Mouse (Mus musculus): ENCODE measurements around the gene Zfp260. TPM values are rescaled to one million over a fixed set of nuclear protein-coding genes. Genes with fewer than 3 reads are reported as not detected.
A peak's percentile ranks its signal among the peaks of the same experiment; 100 is the strongest.
"Not testable (repeated sequence)": the region's sequence is repeated elsewhere in the genome, so short reads cannot be mapped to it uniquely, and the experiment has no call there.

Zfp260 gene
- total RNA-seq (2021), result 10 to 100 TPM; 38.4 to 45.1 TPM
- long read RNA-seq, experiment 1, full-length matches to known transcripts, result 11 of 13 reads
- long read RNA-seq, experiment 1, partial matches to known transcripts, result 2 of 13 reads
- long read RNA-seq, experiment 1, other reads (novel, unspliced or antisense), result 0 of 13 reads
- long read RNA-seq, experiment 2, full-length matches to known transcripts, result 13 of 24 reads
- long read RNA-seq, experiment 2, partial matches to known transcripts, result 0 of 24 reads
- long read RNA-seq, experiment 2, other reads (novel, unspliced or antisense), result 11 of 24 reads

GRCm38 (mm10) chr7:30094646-30095429, at the start of gene Zfp260:
Zfp260 (plus strand) TSS chr7:30094777.
- DNase-seq (ENCODE audit: low spot score in 2 of 2), result peak; percentile 80 to 82

- DNase-seq (ENCODE audit: low spot score in 2 of 2), result no peak
Measured at GRCm38 (mm10) chr7:30048126-30048525, 46.5 kb upstream of the Zfp260 start.

- peak; percentile 83 to 86 for DNase-seq (ENCODE audit: low spot score in 2 of 2)
Measured at GRCm38 (mm10) chr7:30050882-30051548, 43.6 kb upstream of the Zfp260 start, which contains the start of gene Zfp14. Zfp14 (minus strand) TSS chr7:30051380.

GRCm38 (mm10) chr7:30053591-30053990, 41.0 kb upstream of the Zfp260 start:
- no peak for DNase-seq (ENCODE audit: low spot score in 2 of 2)

GRCm38 (mm10) chr7:30060341-30060740, 34.2 kb upstream of the Zfp260 start:
- DNase-seq (ENCODE audit: low spot score in 2 of 2), result no peak

- DNase-seq (ENCODE audit: low spot score in 2 of 2), result no peak
Measured at GRCm38 (mm10) chr7:30062478-30062877, 32.1 kb upstream of the Zfp260 start.

GRCm38 (mm10) chr7:30064622-30065021, 30.0 kb upstream of the Zfp260 start:
- DNase-seq (ENCODE audit: low spot score in 2 of 2), result no peak

- DNase-seq (ENCODE audit: low spot score in 2 of 2), result peak; percentile 78 to 81
Measured at GRCm38 (mm10) chr7:30072146-30073028, 22.2 kb upstream of the Zfp260 start, which contains the start of gene Zfp82. Zfp82 (minus strand) TSS chr7:30072900.

GRCm38 (mm10) chr7:30086524-30086923, 8.1 kb upstream of the Zfp260 start:
- DNase-seq (ENCODE audit: low spot score in 2 of 2), result no peak

- DNase-seq (ENCODE audit: low spot score in 2 of 2), result no peak
Measured at GRCm38 (mm10) chr7:30089405-30089804, 5.2 kb upstream of the Zfp260 start.

GRCm38 (mm10) chr7:30090092-30090969, 4.2 kb upstream of the Zfp260 start, which contains the start of the genes Gm26920 and Zfp566:
Gm26920 (minus strand) TSS chr7:30090410.
Zfp566 (minus strand) TSS chr7:30090527.
- peak; percentile 88 to 90 for DNase-seq (ENCODE audit: low spot score in 2 of 2)

GRCm38 (mm10) chr7:30090970-30091585, 3.5 kb upstream of the Zfp260 start:
- no peak for DNase-seq (ENCODE audit: low spot score in 2 of 2)

GRCm38 (mm10) chr7:30092666-30093065, 1.9 kb upstream of the Zfp260 start:
- no peak for DNase-seq (ENCODE audit: low spot score in 2 of 2)

GRCm38 (mm10) chr7:30093918-30094415, 610 bp upstream of the Zfp260 start:
- no peak for DNase-seq (ENCODE audit: low spot score in 2 of 2)

- DNase-seq (ENCODE audit: low spot score in 2 of 2), result no peak
Measured at GRCm38 (mm10) chr7:30095551-30096125, 1.1 kb downstream of the Zfp260 start.

- no peak for DNase-seq (ENCODE audit: low spot score in 2 of 2)
Measured at GRCm38 (mm10) chr7:30099297-30099696, 4.7 kb downstream of the Zfp260 start.

GRCm38 (mm10) chr7:30116076-30116475, 21.5 kb downstream of the Zfp260 start:
- DNase-seq (ENCODE audit: low spot score in 2 of 2), result no peak

GRCm38 (mm10) chr7:30117935-30118334, 23.4 kb downstream of the Zfp260 start:
- DNase-seq (ENCODE audit: low spot score in 2 of 2), result not testable (repeated sequence)
